Mouse (Mus musculus) left cerebral cortex, adult 2 months (tissue): ENCODE measurements at regions not wholly inside any gene's neighbourhood (a gene's known extent, or its start where the extent isn't known, plus 50 kb on each side); places are given as distances from the start of the nearest gene placed in this dataset.
A peak's percentile ranks its signal among the peaks of the same experiment; 100 is the strongest.

Source experiments
- DNase-seq, 2 experiments: peaks; one replicate each; pipeline ENCODE4 v3.0.0; 2021 to 2022; ENCODE audit warnings: low spot score in 2 of 2, mixed read lengths in 1 of 2; ENCODE audit errors: extremely low spot score in 1 of 2
- H3K27ac ChIP-seq: fragments of 200-600 bp; 2 replicates; pipeline ENCODE4 v1.8.1; 2022
- H3K4me3 ChIP-seq: fragments of 200-600 bp; 2 replicates; pipeline ENCODE4 v1.8.1; 2022
- CTCF ChIP-seq: fragments of 200-600 bp; IDR thresholded peaks from 2 replicates; pipeline ENCODE4 v1.8.1; 2022; ENCODE audit warnings: antibody characterized with exemption, mild to moderate bottlenecking, moderate library complexity
- intact Hi-C: fragments of 180-260 bp; cut with DNase I; formaldehyde crosslinking; loops from one replicate; pipeline ENCODE4 v1.15.1; 2025

- no peak for DNase-seq
- intact Hi-C loops, result loop anchor here (1.0 to 2.0 kb wide), 3 partner anchors 542 to 694 kb away; partner anchors contain the start of gene Gpr158
- no peak for TF ChIP-seq CTCF
- H3K27ac ChIP-seq, result peak overlapping the region; percentile 75; the same call in 1 of the 2 replicates
- H3K4me3 ChIP-seq, result peak overlapping the region; percentile 42
Observed at GRCm38 (mm10) chr2:21908813-21909480, 318.4 kb upstream of the Myo3a start.

- peak overlapping the region; percentile 75 for H3K27ac ChIP-seq
- H3K4me3 ChIP-seq, result peak overlapping the region; percentile 42
- TF ChIP-seq CTCF, result peak; percentile 92
- intact Hi-C loops, result loop anchor here (1.0 to 2.0 kb wide), 3 partner anchors 543 to 694 kb away; partner anchors contain the start of gene Gpr158
- DNase-seq, result peak; percentile 77 to 84
Observed at GRCm38 (mm10) chr2:21909481-21909966, 317.8 kb upstream of the Myo3a start.

- peak overlapping the region; percentile 98 for H3K27ac ChIP-seq
- TF ChIP-seq CTCF, result peak; percentile 58
- intact Hi-C loops, result loop anchor here (5.0 to 10.0 kb wide), 4 partner anchors 116 to 1023 kb away; partner anchors contain the start of genes Enkur and Thnsl1
Observed at GRCm38 (mm10) chr2:21917804-21918690, 309.3 kb upstream of the Myo3a start.

GRCm38 (mm10) chr2:21919091-21919490 is 308.2 kb upstream of the Myo3a start:
- intact Hi-C loops, result loop anchor here (5.0 to 10.0 kb wide), 4 partner anchors 117 to 1024 kb away; partner anchors contain the start of genes Enkur and Thnsl1
- Histone ChIP-seq H3K27ac (peak overlapping the region; percentile 98), H3K4me3 (no peak overlapping the region)
- no peak for TF ChIP-seq CTCF
- no peak for DNase-seq

More at GRCm38 (mm10) chr2:21917804-21918690, 309.3 kb upstream of the Myo3a start:
- peak; percentile 84 to 88 for DNase-seq
- H3K4me3 ChIP-seq, result peak overlapping the region; percentile 47

- intact Hi-C loops, result loop anchor here (1.0 to 5.0 kb wide), 2 partner anchors 645 to 713 kb away; no protein-coding TSS in a partner anchor
- DNase-seq, result no peak
- Histone ChIP-seq H3K4me3 (no peak overlapping the region), H3K27ac (no peak overlapping the region)
- TF ChIP-seq CTCF, result peak; percentile 63
Observed at GRCm38 (mm10) chr2:21927656-21928055, 299.6 kb upstream of the Myo3a start.

GRCm38 (mm10) chr2:21939993-21940392 is 287.3 kb upstream of the Myo3a start:
- no peak for DNase-seq
- no peak for TF ChIP-seq CTCF
- Histone ChIP-seq H3K27ac (no peak overlapping the region), H3K4me3 (no peak overlapping the region)
- intact Hi-C loops, result loop anchor here (5.0 kb wide), 2 partner anchors 782 to 922 kb away; no protein-coding TSS in a partner anchor

- no peak for DNase-seq
- TF ChIP-seq CTCF, result peak; percentile 81
- H3K27ac ChIP-seq, result no peak overlapping the region
- no peak overlapping the region for H3K4me3 ChIP-seq
- intact Hi-C loops, result loop anchor here (5.0 kb wide), 2 partner anchors 781 to 921 kb away; no protein-coding TSS in a partner anchor
Observed at GRCm38 (mm10) chr2:21940797-21941487, 286.4 kb upstream of the Myo3a start.

- DNase-seq, result no peak
- intact Hi-C loops, result loop anchor here (5.0 kb wide), 2 partner anchors 781 to 921 kb away; no protein-coding TSS in a partner anchor
- Histone ChIP-seq H3K4me3 (no peak overlapping the region), H3K27ac (no peak overlapping the region)
- TF ChIP-seq CTCF, result no peak
Observed at GRCm38 (mm10) chr2:21941488-21942000, 285.8 kb upstream of the Myo3a start.

GRCm38 (mm10) chr2:21943676-21944075 is 283.6 kb upstream of the Myo3a start:
- intact Hi-C loops, result loop anchor here (5.0 kb wide), 2 partner anchors 779 to 919 kb away; no protein-coding TSS in a partner anchor
- no peak for TF ChIP-seq CTCF

GRCm38 (mm10) chr2:21946484-21946883 is 280.8 kb upstream of the Myo3a start:
- Histone ChIP-seq H3K27ac (no peak overlapping the region), H3K4me3 (no peak overlapping the region)
- DNase-seq, result no peak
- intact Hi-C loops, result no loop called here
- TF ChIP-seq CTCF, result no peak

More at GRCm38 (mm10) chr2:21943676-21944075, 283.6 kb upstream of the Myo3a start:
- no peak for DNase-seq
- no peak overlapping the region for H3K27ac ChIP-seq
- H3K4me3 ChIP-seq, result no peak overlapping the region

- no peak for TF ChIP-seq CTCF
- intact Hi-C loops, result no loop called here
- H3K27ac ChIP-seq, result no peak overlapping the region
- DNase-seq, result no peak
- H3K4me3 ChIP-seq, result no peak overlapping the region
Observed at GRCm38 (mm10) chr2:21951279-21951678, 276.0 kb upstream of the Myo3a start.
